Mouse (Mus musculus): ENCODE results near the gene Pdk1. TPM values are rescaled to one million over a fixed set of nuclear protein-coding genes. Genes with fewer than 3 reads are reported as not detected.
A peak's percentile ranks its signal among the peaks of the same experiment; 100 is the strongest.
"Not testable (repeated sequence)": the region's sequence is repeated elsewhere in the genome, so short reads cannot be mapped to it uniquely, and the experiment has no call there.

Pdk1 gene
- polyA plus RNA-seq, 1 experiment from 2014 or later = 40.5 TPM

GRCm38 (mm10) chr2:71837791-71838190, 35.2 kb upstream of the Pdk1 start:
- Histone ChIP-seq H3K4me1 (ENCODE audit: control insufficient read depth, insufficient read depth, low read length) (no peaks in the 10 kb centered on the region), H3K9me3 (ENCODE audit: control insufficient read depth, low read length) (no peaks in the 10 kb centered on the region), H3K36me3 (ENCODE audit: control insufficient read depth, insufficient read depth, low read length) (peaks cover 16% of the 10 kb centered on the region; the same call in 1 of the 2 replicates), H3K27ac (ENCODE audit: low read depth, low read length) (no peak overlapping the region), H3K27me3 (ENCODE audit: control insufficient read depth, insufficient read depth, low read length) (no peaks in the 10 kb centered on the region), H3K4me2 (replicated peaks; ENCODE audit: low read depth, low read length) (no peak overlapping the region), H3K9ac (ENCODE audit: low read depth, low read length) (no peak overlapping the region), H3K4me3 (ENCODE audit: low read length) (no peak overlapping the region)
- WGBS = 39% methylated on average over 6 of the region's 6 CpGs
- ATAC-seq (ENCODE audit: low FRiP score, low TSS enrichment) = no peak

GRCm38 (mm10) chr2:71843316-71843715, 29.7 kb upstream of the Pdk1 start:
- Histone ChIP-seq H3K9me3 (ENCODE audit: control insufficient read depth, low read length) (no peaks in the 10 kb centered on the region), H3K27ac (ENCODE audit: low read depth, low read length) (no peak overlapping the region), H3K9ac (ENCODE audit: low read depth, low read length) (no peak overlapping the region), H3K4me1 (ENCODE audit: control insufficient read depth, insufficient read depth, low read length) (no peaks in the 10 kb centered on the region), H3K36me3 (ENCODE audit: control insufficient read depth, insufficient read depth, low read length) (peaks cover 23% of the 10 kb centered on the region; the same call in 1 of the 2 replicates), H3K4me2 (replicated peaks; ENCODE audit: low read depth, low read length) (no peak overlapping the region), H3K4me3 (ENCODE audit: low read length) (no peak overlapping the region), H3K27me3 (ENCODE audit: control insufficient read depth, insufficient read depth, low read length) (no peaks in the 10 kb centered on the region)
- WGBS = 79% methylated on average over 9 of the region's 9 CpGs
- no peak for ATAC-seq (ENCODE audit: low FRiP score, low TSS enrichment)

GRCm38 (mm10) chr2:71844906-71845305, 28.1 kb upstream of the Pdk1 start:
- no peak for ATAC-seq (ENCODE audit: low FRiP score, low TSS enrichment)
- H3K27ac ChIP-seq (ENCODE audit: low read depth, low read length) = no peak overlapping the region
- H3K4me3 ChIP-seq (ENCODE audit: low read length) = no peak overlapping the region
- WGBS = 90% methylated on average over 6 of the region's 6 CpGs
- no peak overlapping the region for H3K9ac ChIP-seq (ENCODE audit: low read depth, low read length)
- H3K9me3 ChIP-seq (ENCODE audit: control insufficient read depth, low read length) = no peaks in the 10 kb centered on the region
- H3K27me3 ChIP-seq (ENCODE audit: control insufficient read depth, insufficient read depth, low read length) = no peaks in the 10 kb centered on the region
- H3K4me2 ChIP-seq (replicated peaks; ENCODE audit: low read depth, low read length) = no peak overlapping the region
- peaks cover 21% of the 10 kb centered on the region; the same call in 1 of the 2 replicates for H3K36me3 ChIP-seq (ENCODE audit: control insufficient read depth, insufficient read depth, low read length)
- H3K4me1 ChIP-seq (ENCODE audit: control insufficient read depth, insufficient read depth, low read length) = no peaks in the 10 kb centered on the region

- H3K9ac ChIP-seq (ENCODE audit: low read depth, low read length); H3K4me1 ChIP-seq (ENCODE audit: control insufficient read depth, insufficient read depth, low read length); H3K4me3 ChIP-seq (ENCODE audit: low read length); H3K9me3 ChIP-seq (ENCODE audit: control insufficient read depth, low read length); H3K27ac ChIP-seq (ENCODE audit: low read depth, low read length); H3K27me3 ChIP-seq (ENCODE audit: control insufficient read depth, insufficient read depth, low read length); H3K4me2 ChIP-seq (replicated peaks; ENCODE audit: low read depth, low read length): not testable (repeated sequence)
- WGBS = 4% methylated on average over 6 of the region's 8 CpGs
- ATAC-seq (ENCODE audit: low FRiP score, low TSS enrichment) = 0 out of 2 replicates have a peak, but pooled peaks have one; percentile 49
- H3K36me3 ChIP-seq (ENCODE audit: control insufficient read depth, insufficient read depth, low read length) = peaks cover 15% of the 10 kb centered on the region; the same call in 1 of the 2 replicates
Observed at GRCm38 (mm10) chr2:71852161-71852560, 20.9 kb upstream of the Pdk1 start.

- no peak overlapping the region for H3K27ac ChIP-seq (ENCODE audit: low read depth, low read length)
- peaks cover 11% of the 10 kb centered on the region; the same call in 1 of the 2 replicates for H3K36me3 ChIP-seq (ENCODE audit: control insufficient read depth, insufficient read depth, low read length)
- no peaks in the 10 kb centered on the region for H3K27me3 ChIP-seq (ENCODE audit: control insufficient read depth, insufficient read depth, low read length)
- H3K4me3 ChIP-seq (ENCODE audit: low read length) = no peak overlapping the region
- 74% methylated on average over 5 of the region's 5 CpGs for WGBS
- no peak overlapping the region for H3K4me2 ChIP-seq (replicated peaks; ENCODE audit: low read depth, low read length)
- H3K4me1 ChIP-seq (ENCODE audit: control insufficient read depth, insufficient read depth, low read length) = no peaks in the 10 kb centered on the region
- ATAC-seq (ENCODE audit: low FRiP score, low TSS enrichment) = no peak
- H3K9ac ChIP-seq (ENCODE audit: low read depth, low read length) = no peak overlapping the region
- no peaks in the 10 kb centered on the region for H3K9me3 ChIP-seq (ENCODE audit: control insufficient read depth, low read length)
Observed at GRCm38 (mm10) chr2:71855076-71855475, 17.9 kb upstream of the Pdk1 start.

GRCm38 (mm10) chr2:71863531-71864173, 9.4 kb upstream of the Pdk1 start:
- no peak overlapping the region for H3K4me2 ChIP-seq (replicated peaks; ENCODE audit: low read depth, low read length)
- no peak overlapping the region for H3K9ac ChIP-seq (ENCODE audit: low read depth, low read length)
- H3K27ac ChIP-seq (ENCODE audit: low read depth, low read length) = no peak overlapping the region
- no peaks in the 10 kb centered on the region for H3K4me1 ChIP-seq (ENCODE audit: control insufficient read depth, insufficient read depth, low read length)
- 83% methylated on average over 5 of the region's 5 CpGs for WGBS
- no peaks in the 10 kb centered on the region for H3K9me3 ChIP-seq (ENCODE audit: control insufficient read depth, low read length)
- no peak overlapping the region for H3K4me3 ChIP-seq (ENCODE audit: low read length)
- H3K36me3 ChIP-seq (ENCODE audit: control insufficient read depth, insufficient read depth, low read length) = no peaks in the 10 kb centered on the region
- ATAC-seq (ENCODE audit: low FRiP score, low TSS enrichment) = no peak
- no peaks in the 10 kb centered on the region for H3K27me3 ChIP-seq (ENCODE audit: control insufficient read depth, insufficient read depth, low read length)

GRCm38 (mm10) chr2:71865022-71865421, 8.0 kb upstream of the Pdk1 start:
- no peak overlapping the region for H3K4me2 ChIP-seq (replicated peaks; ENCODE audit: low read depth, low read length)
- H3K4me1 ChIP-seq (ENCODE audit: control insufficient read depth, insufficient read depth, low read length) = no peaks in the 10 kb centered on the region
- H3K9me3 ChIP-seq (ENCODE audit: control insufficient read depth, low read length) = no peaks in the 10 kb centered on the region
- H3K36me3 ChIP-seq (ENCODE audit: control insufficient read depth, insufficient read depth, low read length) = no peaks in the 10 kb centered on the region
- no peak overlapping the region for H3K9ac ChIP-seq (ENCODE audit: low read depth, low read length)
- no peak overlapping the region for H3K4me3 ChIP-seq (ENCODE audit: low read length)
- no peaks in the 10 kb centered on the region for H3K27me3 ChIP-seq (ENCODE audit: control insufficient read depth, insufficient read depth, low read length)
- no peak for ATAC-seq (ENCODE audit: low FRiP score, low TSS enrichment)
- no peak overlapping the region for H3K27ac ChIP-seq (ENCODE audit: low read depth, low read length)
- 62% methylated on average over 3 of the region's 3 CpGs for WGBS

- no peak for ATAC-seq (ENCODE audit: low FRiP score, low TSS enrichment)
- H3K4me2 ChIP-seq (replicated peaks; ENCODE audit: low read depth, low read length) = no peak overlapping the region
- no peak overlapping the region for H3K27ac ChIP-seq (ENCODE audit: low read depth, low read length)
- 61% methylated on average over 3 of the region's 3 CpGs for WGBS
- H3K9me3 ChIP-seq (ENCODE audit: control insufficient read depth, low read length) = no peaks in the 10 kb centered on the region
- no peaks in the 10 kb centered on the region for H3K27me3 ChIP-seq (ENCODE audit: control insufficient read depth, insufficient read depth, low read length)
- H3K4me3 ChIP-seq (ENCODE audit: low read length) = no peak overlapping the region
- no peaks in the 10 kb centered on the region for H3K4me1 ChIP-seq (ENCODE audit: control insufficient read depth, insufficient read depth, low read length)
- H3K9ac ChIP-seq (ENCODE audit: low read depth, low read length) = no peak overlapping the region
- H3K36me3 ChIP-seq (ENCODE audit: control insufficient read depth, insufficient read depth, low read length) = no peaks in the 10 kb centered on the region
Observed at GRCm38 (mm10) chr2:71865935-71866334, 7.1 kb upstream of the Pdk1 start.

- no peaks in the 10 kb centered on the region for H3K4me1 ChIP-seq (ENCODE audit: control insufficient read depth, insufficient read depth, low read length)
- no peak overlapping the region for H3K4me3 ChIP-seq (ENCODE audit: low read length)
- H3K9ac ChIP-seq (ENCODE audit: low read depth, low read length) = no peak overlapping the region
- H3K4me2 ChIP-seq (replicated peaks; ENCODE audit: low read depth, low read length) = no peak overlapping the region
- H3K36me3 ChIP-seq (ENCODE audit: control insufficient read depth, insufficient read depth, low read length) = no peaks in the 10 kb centered on the region
- WGBS = 57% methylated on average over 1 of the region's 1 CpGs
- no peak for ATAC-seq (ENCODE audit: low FRiP score, low TSS enrichment)
- no peak overlapping the region; the same call in 1 of the 2 replicates for H3K27ac ChIP-seq (ENCODE audit: low read depth, low read length)
- H3K9me3 ChIP-seq (ENCODE audit: control insufficient read depth, low read length) = no peaks in the 10 kb centered on the region
- H3K27me3 ChIP-seq (ENCODE audit: control insufficient read depth, insufficient read depth, low read length) = no peaks in the 10 kb centered on the region
Observed at GRCm38 (mm10) chr2:71866565-71866964, 6.5 kb upstream of the Pdk1 start.
